Mouse (Mus musculus) neural tube, postnatal 0 days (tissue): ENCODE results near the gene Zfp612. TPM values are rescaled to one million over a fixed set of nuclear protein-coding genes. Genes with fewer than 3 reads are reported as not detected.

Experiments
- polyA plus RNA-seq: library from polyadenylated mRNA; unstranded; fragments of >200 nt; fragmentation: Nextera tagmentation; extraction: Ambion mirVana; gene quantifications from 2 replicates; pipeline ENCODE4 v1.2.1, GENCODE M21; 2015

The Zfp612 gene
- polyA plus RNA-seq: 17.2 and 19.5 TPM in 2 replicates

GRCm38 (mm10) chr8:110079282-110080221, at the start of gene Zfp612:
Zfp612 (plus strand) TSS chr8:110079746.

GRCm38 (mm10) chr8:110039659-110040058, 39.9 kb upstream of the Zfp612 start, which contains the start of gene Chst4:
Chst4 (minus strand) TSS chr8:110039740.

GRCm38 (mm10) chr8:110100907-110101306, 21.4 kb downstream of the Zfp612 start, which contains the start of gene Gm21964:
Gm21964 (plus strand) TSS chr8:110101207.

GRCm38 (mm10) chr8:110102653-110103052, 23.1 kb downstream of the Zfp612 start, which contains the start of gene Gm17720:
Gm17720 (minus strand) TSS chr8:110102753.

Other genes with a start within 250 kb of the Zfp612 start
- gene Phlpp2, start 211.2 kb upstream of the Zfp612 start, polyA plus RNA-seq: 4.2 and 5.0 TPM in 2 replicates
- 1.6 and 1.7 TPM in 2 replicates for gene Marveld3, start 117.5 kb upstream of the Zfp612 start, polyA plus RNA-seq
- not detected in 2 replicates for gene Tat, start 89.3 kb upstream of the Zfp612 start, polyA plus RNA-seq
- not detected in 2 replicates for gene Chst4, start 40.0 kb upstream of the Zfp612 start, polyA plus RNA-seq
- gene Gm21964, start 21.5 kb downstream of the Zfp612 start, polyA plus RNA-seq: not detected in 2 replicates
- gene Gm17720, start 23.0 kb downstream of the Zfp612 start, polyA plus RNA-seq: not detected in 2 replicates
- 96.3 and 111 TPM in 2 replicates for gene Calb2, start 88.5 kb downstream of the Zfp612 start, polyA plus RNA-seq
- gene Cmtr2, start 135.9 kb downstream of the Zfp612 start, polyA plus RNA-seq: 5.9 and 6.3 TPM in 2 replicates
- 0.22 and 0.46 TPM in 2 replicates for gene Hydin, start 187.2 kb downstream of the Zfp612 start, polyA plus RNA-seq